Mouse (Mus musculus) regulatory T cell (primary cell): ENCODE measurements around the gene Mier1.

Source experiments
- in situ Hi-C: fragments of 300-600 bp; cut with MboI, MseI; formaldehyde crosslinking; loops from one replicate; pipeline ENCODE4 v1.15.1; 2025; ENCODE audit warnings: high pct_unique_total_duplicates

Gene Mier1

DNA sequence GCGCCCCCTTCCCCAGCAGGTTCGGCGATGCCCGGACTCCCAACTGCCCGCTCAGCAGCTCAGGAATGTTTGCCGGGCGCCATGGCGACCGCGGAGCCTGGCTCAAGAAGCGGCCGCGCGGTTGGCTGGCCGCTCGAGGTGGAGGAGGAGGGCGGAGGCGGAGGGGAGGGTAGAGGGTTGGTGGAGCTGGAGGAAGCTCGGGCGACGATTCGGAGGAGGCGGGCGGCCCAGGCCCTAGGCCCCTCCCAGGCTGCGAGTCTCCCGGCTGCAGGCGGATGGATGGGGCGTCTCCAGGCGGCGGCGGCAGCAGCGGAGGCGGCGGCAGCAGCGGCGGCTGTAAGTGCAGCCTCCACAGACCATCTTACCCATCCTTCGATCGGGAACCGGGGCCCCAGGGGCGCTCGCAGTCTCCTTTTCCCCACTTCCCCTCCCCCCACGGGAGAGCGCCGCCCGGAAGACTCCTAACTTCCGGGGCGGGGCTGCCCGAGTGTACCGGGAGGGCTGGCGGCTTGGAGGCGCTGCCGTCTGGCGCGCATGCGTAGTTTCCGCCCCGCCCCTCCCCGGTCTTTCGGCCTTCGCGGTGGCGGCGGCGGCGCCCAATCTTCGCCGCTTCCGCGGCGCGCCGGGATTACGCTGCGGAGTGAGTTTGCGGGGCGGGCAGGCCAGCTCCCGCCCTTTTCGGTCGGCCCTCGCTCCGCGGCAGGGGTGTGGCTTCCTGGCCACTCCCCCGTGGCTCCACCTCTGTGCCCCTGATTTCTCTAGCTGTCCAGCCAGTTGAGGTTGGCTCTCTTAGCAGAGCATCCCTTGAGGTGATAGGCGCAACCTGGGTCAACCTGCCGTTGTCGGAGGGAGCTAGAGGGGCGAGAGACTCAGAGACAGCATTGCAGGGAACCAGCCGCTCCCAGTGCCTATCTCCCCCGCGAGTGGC, at the start of gene Mier1, which contains the start of gene Wdr78:
Mier1 (plus strand) TSS at position 207 of the 928 bp plus-strand sequence.
Wdr78 (minus strand) TSS at position 372 of the 928 bp plus-strand sequence.
- in situ Hi-C loops: loop anchor here (5.0 to 25.0 kb wide), 2 partner anchors 597 to 1752 kb away; no protein-coding TSS in a partner anchor

DNA sequence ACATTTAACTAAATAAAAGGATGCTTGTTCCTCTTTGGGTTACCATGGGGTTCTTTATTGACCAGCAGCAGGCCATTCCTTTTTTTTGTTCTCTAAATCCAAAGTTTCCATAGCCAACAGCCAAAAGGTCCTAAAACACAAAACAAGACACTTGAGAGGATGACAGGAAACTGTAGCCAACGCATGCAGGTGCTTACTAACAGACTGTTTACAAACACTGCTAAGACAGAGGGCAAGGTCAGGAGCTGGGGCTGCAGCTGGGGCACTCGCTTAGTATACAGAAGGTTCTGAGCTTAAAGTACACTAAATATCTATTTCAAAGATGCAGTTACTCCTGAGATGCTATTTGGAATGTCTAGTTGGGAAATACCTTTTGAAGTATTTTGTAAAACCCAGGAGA, 49.8 kb upstream of the Mier1 start:
- in situ Hi-C loops: no loop called here

DNA sequence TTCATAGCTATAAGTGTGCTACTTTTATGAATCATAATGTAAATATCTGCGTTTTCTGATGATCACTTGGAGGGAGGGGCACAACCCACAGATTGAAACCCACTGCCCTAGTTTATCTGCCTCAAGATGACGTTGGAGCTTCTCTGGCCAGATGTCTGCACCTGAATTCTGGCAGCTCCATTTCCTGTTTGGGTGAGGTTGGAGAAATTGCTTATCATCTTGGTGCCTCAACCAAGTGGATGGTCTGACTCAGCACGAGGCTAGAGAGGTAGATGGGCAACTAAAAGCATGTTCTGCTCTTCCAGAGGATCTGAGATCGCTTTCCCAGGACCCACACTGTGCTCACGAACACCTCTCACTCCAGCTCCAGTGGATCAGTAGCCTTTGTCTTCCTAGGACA, 49.2 kb upstream of the Mier1 start:
- in situ Hi-C loops: no loop called here

DNA sequence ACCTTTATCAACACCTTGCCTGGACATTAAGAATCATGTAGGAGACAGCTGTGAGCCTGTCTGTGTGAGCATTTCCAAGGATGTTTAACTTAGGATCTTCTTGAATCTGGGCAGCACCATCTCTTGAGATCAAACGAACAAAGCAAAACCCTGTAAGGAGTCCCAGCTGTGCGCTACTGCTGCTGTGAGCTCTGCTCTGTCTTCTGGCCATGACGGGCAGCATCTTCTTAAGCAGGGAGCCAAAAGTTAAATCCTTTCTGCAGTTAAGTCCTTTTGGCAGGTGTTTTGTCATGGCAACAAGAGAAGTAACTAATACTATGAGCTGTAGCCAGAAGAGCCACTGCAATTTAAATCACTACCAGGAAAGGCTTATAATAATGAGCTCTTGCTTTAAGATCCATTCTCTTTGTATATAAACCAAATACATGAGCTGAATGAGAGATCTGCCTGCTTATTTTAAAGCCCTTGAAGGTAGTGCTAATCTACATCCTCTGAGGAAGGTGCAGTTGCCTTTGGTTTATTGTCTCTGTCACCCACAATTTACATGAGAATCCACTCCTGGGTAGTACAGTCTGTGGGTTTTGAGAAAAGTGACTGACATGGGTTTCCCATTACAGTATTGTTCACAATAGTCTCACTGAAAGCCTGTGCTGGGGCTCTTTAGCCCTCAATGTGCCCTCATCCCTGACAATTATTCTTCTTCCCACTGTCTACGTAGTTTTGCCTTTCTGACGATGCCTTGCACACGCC, 46.1 kb upstream of the Mier1 start:
- in situ Hi-C loops: no loop called here

DNA sequence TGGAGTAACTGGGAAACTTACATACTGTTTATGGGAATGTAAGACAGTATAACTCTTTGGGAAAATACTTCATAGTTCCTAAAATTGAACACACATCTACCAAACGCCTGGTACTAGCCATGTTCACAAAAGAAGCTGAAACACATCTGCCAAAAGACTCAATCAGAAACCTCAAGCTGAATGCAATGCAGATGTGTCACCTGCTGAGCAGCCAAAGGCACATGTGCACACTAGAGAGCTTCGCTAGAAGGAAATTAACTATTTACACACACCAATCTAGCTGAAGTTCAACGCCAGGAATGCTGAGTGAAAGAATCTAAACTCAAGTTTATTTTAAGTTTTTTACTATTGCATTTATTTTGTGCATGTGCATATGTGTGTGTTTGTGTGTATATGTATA, 43.6 kb upstream of the Mier1 start:
- in situ Hi-C loops: no loop called here

DNA sequence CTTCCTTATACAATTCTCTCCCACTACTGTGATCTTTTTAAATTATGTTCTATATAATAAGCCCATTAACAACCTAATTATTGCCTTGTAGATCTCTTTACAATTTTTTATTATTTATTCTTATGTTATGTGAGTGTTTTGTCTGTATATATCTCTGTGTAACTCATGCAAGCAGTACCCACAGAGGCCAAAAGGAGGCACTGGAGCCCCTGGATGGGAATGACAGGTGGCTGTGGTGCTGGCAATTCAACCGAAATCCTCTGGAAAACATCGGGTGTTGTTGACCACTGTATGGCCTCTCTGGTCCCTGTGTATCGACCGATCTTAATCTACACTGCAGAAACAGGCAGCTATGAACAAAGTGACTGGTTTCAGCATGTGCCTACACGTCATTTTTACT, 29.0 kb upstream of the Mier1 start:
- in situ Hi-C loops: no loop called here

DNA sequence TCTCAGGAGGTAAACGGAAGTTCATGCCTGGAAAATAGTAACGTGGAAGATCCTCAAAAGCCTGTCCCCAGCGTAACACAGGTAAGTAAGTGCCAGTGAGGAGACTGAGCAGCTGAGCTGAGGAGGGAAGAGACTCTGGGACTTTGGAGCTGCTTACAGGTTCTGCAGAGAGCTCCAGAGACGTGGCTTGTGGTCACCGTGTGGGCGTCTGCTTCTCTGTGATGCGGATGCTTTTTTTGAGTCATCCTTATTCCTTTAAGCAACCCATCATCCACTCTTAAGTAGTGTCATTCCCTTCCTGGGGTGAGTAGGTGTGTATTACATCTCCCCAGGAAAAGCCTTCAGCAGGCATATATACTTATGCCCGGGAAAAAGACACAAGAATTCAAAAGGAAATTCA, 18.3 kb upstream of the Mier1 start:
- in situ Hi-C loops: no loop called here

DNA sequence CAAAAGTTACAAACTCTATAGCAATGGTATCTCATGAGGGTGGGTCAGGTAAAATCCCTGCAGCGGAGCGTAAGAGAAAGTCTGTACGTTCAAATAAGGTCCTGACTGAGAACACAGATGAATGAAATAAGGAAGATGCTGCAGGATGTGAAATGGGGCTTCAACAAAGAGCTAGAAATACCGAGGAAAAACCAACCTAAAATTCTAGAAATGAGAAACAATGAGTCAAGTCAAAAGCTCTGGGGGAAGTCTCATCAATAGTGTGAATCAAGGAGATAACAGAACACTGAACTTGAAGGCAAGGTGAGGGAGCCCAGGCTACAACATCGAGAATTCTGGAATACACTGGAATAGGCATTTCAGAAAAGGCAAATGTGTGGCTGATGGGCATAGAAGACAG, 15.7 kb upstream of the Mier1 start:
- in situ Hi-C loops: no loop called here

DNA sequence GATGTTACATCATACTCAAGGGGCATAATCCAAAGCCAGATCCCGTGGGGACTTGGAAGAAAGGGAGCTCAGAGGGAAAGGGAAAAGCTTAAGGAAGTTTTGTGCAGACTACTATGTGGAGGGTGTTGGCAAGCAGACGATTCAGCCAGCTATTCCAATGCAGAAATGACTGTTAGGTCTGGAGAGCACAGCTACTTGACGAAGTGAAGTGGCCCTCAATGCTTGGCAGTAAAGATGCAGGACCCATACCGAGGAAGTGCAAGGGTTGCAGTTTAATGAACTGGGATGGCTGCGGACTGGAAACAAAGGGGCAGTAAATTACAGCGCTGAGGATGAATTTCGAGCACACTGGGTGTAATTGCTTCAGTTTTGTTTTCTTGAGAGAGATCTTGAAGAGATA, 1.5 kb upstream of the Mier1 start:
- in situ Hi-C loops: loop anchor here (5.0 to 25.0 kb wide), 2 partner anchors 595 to 1750 kb away; no protein-coding TSS in a partner anchor

DNA sequence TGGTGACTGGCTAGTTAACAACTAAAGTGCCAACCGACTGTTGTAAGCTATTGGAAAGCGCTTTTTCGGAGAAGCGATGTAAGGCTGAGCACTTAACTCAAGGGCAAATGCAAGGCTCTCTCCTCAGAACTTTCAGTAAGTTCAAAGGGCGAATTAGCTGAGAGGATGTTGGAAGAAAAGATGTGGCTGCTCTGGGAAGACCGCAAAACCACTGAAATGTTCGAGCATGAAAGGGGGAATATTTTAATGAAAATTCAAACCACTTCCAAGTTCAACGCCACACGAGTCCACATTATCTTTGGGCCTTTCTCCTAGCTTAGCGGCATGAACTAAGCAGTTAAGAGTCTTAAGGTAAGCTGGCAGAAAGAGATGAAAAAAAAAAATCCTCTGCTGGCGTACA, 788 bp upstream of the Mier1 start:
- in situ Hi-C loops: loop anchor here (5.0 to 25.0 kb wide), 2 partner anchors 596 to 1751 kb away; no protein-coding TSS in a partner anchor

DNA sequence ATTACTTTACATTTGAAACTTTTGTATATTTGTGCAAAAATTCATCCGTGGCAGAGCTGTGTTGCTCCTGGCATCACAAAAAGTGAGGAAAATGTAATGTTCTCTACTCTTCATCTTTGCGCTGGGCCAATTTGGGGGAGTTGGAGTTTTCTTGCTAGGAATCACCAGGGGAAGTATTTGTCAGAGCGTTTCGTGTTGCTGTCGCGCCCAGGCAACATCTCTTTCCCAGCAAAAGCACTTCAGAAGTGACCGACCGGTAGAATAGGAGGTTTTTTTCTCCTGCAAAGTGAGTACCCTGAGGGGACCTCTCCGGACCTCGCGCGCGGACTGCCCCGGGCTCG, 4.7 kb downstream of the Mier1 start:
- in situ Hi-C loops: loop anchor here (25.0 kb wide), 1 partner anchor 1757 kb away; no protein-coding TSS in a partner anchor

DNA sequence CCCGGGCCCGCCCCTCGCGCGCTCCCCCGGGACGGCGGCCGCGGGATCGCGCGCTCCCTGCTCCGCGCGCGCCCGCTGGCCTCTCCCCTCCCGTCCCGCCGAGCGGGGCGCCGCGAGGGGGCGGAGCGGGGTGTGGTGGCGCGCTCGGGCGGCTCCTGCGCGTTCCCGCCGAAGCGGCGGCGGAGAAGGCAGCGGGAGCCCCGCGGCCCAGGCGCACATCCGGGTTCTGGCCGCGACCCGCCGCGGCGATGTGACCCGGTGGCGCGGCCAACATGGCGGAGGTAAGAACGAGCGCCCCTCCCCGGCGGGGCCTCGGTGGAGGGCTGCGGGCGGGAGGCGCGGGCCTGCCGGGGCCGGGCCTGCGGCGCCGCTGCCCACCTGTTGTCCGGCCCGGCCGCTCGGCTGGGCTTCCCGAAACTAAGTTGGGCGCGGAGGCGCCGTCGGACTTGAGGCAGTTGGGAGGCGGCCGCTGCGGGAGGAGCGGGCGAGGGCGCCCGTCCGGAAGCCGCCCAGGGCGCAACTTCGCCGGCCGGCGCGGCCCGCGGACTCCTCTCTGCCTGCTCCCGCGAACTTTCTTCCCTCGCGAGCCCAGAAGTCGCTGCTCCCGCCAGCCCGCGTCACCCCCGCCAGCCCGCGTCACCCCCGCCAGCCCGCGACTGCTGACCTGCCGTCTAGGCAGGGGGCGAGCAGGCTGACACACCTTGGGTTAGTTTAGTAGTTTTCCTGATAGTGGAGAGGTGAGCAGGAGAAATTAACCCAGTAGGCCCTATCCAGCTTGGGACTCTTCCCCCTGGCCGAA, 5.2 kb downstream of the Mier1 start:
- in situ Hi-C loops: loop anchor here (25.0 kb wide), 1 partner anchor 1757 kb away; no protein-coding TSS in a partner anchor

DNA sequence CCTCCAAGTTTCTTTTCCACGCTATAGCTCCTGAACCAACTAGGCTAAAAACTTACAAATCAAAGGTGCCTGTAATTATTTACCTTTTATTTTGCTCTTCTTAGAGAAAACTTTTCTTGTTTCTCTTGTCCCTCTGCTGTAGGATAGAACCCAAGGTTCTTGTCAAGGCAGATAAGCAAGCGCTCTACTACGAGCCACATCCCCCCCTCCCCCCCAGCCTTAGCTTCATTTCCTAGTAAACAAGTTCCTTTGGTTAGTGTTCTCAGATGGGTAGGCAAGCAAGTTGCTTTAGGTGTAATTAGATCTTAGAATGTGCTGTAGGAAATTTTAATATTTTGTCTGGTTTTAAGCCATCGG, 5.8 kb downstream of the Mier1 start:
- in situ Hi-C loops: loop anchor here (25.0 kb wide), 1 partner anchor 1758 kb away; no protein-coding TSS in a partner anchor

DNA sequence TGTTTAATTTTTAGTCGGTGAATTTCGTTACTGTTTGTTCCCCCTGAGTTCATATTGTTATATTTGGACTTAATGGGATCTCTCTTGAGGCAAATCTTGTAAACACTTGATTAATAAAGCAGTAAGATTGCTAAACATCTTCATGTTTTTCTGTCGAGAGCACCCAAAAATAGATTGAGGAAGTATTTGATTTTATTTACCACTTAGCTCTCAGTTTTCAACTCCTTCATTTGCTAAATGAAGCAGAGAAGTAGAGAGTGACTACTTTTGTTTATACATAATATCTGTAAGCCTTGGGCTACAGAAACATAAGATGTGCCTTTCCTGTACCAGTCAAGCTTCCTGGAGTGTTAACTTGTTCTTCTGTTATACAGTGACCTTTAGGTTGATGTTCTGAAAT, 6.2 kb downstream of the Mier1 start:
- in situ Hi-C loops: loop anchor here (25.0 kb wide), 1 partner anchor 1758 kb away; no protein-coding TSS in a partner anchor

DNA sequence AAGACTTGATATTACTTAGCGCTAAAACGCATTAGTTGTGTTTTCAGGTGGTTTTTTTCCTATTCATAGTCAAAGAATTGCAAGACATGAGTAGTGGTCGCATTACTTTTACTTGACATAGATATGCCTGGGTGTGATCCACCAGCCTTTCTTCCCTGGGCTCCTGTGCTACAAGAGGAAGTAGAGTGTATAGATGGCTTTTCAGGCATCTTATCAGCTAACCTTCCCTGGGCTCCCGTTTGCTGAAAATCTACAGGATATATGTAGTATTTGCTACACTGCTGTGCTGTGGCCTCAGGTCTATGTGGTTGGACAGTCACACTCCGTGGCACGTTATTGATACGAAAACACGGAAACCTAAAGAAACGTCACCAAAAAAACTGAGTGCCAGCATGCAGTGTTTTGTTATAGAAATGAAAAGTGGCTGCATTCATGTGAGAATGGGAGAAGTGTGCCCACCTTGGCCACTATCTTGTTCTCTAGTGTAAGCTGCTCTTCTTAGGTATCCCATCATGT, 6.7 kb downstream of the Mier1 start:
- in situ Hi-C loops: loop anchor here (25.0 kb wide), 1 partner anchor 1759 kb away; no protein-coding TSS in a partner anchor

DNA sequence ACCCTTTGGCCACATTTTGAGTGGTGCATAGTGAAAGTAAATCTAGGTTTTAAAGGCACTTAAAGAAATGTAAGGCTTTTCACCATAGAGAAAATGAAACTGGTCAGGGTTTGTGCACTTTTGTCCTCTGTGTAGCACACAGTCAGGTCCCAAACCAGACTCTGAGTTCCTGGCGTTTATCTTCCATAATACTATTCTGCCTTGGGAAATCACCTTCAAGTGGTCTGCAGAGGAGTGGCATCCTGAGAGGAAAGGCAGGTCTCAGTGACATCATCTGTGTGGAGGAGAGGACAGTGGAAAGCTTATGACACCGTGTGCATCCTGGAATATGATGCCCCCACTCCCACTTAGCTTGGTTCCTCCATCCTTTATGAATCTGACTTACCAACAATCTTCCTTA, 8.9 kb downstream of the Mier1 start:
- in situ Hi-C loops: loop anchor here (25.0 kb wide), 1 partner anchor 1761 kb away; no protein-coding TSS in a partner anchor

DNA sequence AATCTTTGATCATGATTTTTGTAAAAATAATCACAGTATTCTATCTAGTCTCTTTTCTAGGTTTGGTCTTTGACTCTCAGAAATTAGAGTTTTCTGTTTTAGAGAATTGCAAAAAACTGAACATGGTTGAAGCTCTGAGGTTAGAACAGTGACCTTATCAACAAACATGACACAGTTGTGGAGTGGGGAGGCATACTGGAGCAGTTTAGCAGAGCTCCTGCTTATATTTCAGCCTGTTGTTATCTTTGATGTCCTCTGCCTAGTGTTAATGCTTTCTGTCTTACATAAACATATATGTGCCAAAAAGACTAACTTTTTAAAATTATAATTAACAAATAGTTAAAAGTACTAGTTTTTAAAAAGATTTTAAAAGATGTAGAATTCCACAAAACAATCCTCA, 9.4 kb downstream of the Mier1 start:
- in situ Hi-C loops: loop anchor here (25.0 kb wide), 1 partner anchor 1761 kb away; no protein-coding TSS in a partner anchor

DNA sequence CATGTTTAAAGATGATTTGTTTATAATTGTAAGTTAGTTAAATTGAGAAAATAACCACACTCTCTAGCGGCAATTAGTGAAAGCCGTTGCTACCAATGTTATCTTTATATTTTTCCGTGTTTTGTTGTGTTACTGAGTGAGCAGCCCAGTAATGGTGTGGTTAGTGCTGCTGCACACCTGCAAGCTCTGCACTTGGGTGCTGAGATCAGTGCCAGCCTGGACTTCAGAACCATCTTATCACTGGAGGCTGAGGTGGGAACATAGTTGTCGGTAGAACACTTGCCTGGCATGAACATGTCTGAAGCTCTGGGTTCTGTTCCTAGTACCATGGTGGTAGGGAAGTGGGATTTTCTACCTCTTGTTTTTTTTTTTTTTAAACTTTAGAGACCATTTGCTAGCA, 12.3 kb downstream of the Mier1 start:
- in situ Hi-C loops: no loop called here

DNA sequence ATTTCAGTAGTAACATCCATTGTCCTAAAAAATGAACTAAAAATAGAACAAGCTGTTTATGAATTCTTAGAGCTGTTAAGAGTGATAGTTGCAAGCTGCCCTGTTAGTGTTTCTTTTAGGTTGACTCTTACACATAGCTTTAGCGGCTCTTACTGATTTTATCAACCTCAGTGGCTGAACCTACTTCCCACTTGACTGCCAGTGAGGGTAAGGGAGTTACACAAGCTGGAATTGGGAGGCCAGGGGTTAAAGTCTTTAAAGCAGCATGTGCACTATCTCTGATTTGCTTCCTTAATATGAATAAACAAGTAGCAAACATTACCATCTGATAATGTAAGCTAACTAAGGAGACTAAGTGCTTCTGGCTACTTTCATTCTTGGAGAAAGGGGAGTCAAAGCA, 22.8 kb downstream of the Mier1 start:
- in situ Hi-C loops: no loop called here

DNA sequence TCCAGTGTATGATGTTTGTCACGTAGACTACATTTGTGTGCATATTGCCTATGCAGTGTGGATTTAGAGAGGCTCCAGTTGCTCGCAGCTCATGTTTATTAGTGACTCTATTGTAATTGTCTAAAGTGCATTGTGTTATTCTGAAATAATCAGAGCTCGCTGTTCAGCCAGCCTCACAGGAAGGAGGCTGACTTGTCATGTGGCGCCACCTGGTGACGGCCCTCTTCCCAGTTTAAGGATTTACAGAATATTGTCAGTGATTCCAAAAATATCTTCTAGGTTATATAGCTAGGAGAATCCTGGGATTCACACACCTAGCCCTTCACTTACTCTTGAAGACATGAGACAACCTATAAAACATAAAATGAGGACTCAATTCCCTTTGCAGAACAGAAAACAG, 32.1 kb downstream of the Mier1 start:
- in situ Hi-C loops: loop anchor here (5.0 kb wide), 1 partner anchor 99 kb away; no protein-coding TSS in a partner anchor

DNA sequence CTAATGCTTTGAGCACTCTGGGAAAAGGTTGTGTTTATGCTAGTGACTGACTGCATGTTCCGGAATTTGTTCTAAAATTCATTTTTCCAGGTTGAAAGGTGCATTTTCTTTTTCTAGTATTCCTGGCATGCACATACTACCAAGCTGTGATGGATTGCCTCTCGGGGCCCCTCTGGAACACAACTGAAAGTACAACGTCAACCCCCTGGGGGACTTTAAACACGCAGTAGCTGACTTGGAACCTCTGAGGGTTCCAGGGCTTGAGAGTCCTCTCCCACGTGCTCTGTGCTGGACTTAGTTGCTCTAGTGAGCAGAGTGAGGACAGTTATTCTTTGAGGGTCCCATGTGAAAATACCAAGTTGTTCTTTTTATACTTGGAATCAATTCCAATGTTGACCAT, 37.8 kb downstream of the Mier1 start:
- in situ Hi-C loops: no loop called here
